Mouse (Mus musculus): Measurements from ENCODE around the gene Tstd1.

Gene Tstd1

DNA sequence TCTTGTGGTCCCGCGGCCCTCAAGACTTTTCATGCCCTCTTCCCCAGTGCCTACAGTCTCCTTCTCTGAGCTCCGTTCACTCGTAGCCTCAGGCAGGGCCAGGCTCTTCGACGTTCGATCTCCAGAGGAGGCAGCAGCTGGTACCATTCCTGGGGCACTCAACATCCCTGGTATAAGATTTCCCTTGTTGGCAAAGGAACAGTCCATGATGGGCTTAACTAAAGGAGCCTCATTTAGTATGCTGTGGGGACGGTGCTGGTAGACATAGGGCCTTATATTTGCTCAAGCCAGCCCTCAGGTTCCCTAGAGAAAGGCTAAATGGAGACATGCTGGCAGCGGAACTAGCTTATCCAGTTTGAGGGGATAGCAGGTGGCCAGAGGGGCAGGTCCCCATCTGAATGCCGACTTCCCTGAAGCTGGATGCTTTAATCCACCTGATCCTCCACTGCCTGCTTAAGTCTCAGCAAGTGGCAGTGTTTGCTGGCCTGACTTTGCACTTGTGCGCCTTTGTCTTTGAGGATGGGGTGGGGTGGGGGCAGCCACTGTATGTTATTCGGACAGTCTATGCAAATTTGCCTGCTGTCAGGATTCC, 715 bp downstream of the Tstd1 start:
- no peak for DNase-seq

DNA sequence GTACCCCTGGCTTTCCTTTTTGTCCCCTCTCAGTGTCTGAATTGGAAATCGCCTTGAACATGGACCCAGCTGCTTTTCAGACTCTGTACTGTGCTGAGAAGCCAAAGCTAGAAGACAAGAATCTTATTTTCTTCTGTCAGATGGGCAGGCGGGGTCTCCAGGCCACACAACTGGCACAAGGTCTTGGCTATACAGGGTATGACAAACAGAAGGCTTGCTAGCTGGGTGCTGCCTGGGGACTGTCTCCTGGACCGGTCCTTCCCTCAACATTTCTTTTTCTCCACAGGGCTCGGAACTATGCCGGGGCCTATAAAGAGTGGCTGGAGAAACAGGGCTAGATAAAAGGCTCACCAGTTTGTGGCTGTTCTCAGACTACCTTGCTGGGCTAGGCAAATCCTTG, 1.2 kb downstream of the Tstd1 start:
- DNase-seq = no peak

DNA sequence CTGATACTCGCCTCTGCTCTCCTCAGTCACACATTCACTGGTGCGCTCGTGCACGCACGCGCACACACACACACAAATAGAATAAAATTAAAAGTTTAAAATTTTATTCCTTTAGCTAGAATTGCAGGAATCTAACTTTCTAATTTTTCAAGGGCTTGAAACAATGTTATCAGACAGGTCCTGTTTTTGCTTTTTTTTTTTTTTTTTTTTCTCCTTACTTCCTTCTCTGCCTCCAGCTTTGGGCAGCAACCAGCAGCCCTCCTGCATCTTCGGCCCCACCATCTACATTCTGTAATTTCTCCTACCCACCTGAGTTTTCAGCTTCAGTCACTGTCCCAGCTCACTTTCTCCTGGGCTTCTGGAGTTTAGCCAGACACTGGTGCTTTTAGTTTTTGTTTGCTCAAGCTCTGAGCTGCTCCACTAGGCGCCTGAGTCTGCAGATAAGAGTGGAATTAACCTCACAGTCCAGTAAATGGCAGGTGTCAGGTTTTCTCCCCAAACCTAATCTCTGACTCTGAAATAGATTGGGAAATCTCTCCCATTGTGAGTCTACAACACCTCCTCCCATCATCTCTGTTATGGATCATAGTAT, 3.9 kb downstream of the Tstd1 start:
- no peak for DNase-seq

DNA sequence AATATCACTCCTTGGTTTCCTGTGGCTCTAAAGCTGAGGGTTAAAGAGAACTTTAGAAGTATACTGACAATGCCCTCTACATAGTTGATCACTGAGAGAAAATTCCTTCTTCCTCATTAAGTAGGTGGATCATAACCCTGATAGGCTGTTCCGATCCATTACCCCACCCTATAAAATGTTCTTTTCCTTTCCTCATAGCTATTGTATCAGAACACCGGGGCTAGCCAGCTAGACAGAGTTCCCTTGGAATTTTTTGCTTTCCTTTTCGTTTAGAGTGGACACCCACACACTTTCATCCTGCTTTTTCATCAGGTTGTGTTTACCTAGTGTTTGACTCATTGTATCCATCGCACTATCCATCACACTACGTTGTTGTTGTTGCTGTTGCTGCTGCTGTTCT, 6.0 kb downstream of the Tstd1 start:
- no peak for DNase-seq

DNA sequence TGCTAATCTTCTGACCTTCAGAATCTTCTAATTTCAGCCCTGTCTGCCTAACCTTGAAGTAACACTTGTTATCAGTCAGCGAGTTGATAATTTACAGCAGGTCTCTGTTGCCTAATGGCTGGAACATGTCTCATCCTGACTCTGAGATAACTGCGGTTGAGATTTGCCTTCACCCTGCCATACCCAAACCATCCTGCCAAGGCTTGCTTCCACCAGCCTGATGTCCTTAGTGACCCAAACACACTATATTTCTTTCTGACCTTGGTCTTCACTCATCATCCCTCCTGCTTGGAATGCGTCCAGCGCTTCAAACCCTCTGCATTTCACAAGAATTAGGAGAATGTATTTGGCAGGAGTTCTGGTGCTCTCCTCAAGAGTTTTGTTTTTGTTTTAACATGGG, 6.5 kb downstream of the Tstd1 start:
- DNase-seq = no peak

DNA sequence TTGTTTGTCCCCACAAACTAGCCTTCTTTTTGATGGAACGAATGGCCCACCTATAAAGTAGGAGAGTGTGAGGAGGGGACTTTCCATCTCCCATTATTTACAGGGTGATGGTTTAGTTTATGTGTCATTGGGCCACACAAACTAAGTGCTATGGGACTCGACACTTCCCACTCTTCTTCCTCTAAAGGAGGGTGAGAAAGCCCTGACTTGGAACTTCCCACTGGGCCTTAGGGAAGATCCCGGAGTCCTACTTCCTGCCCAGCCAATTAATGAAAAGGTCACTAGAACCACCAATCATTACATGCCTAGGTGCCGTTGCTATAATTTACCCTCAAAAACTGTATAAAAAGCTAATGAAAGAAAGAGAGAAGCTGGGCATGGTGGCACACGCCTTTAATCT, 13.5 kb downstream of the Tstd1 start:
- DNase-seq = no peak

DNA sequence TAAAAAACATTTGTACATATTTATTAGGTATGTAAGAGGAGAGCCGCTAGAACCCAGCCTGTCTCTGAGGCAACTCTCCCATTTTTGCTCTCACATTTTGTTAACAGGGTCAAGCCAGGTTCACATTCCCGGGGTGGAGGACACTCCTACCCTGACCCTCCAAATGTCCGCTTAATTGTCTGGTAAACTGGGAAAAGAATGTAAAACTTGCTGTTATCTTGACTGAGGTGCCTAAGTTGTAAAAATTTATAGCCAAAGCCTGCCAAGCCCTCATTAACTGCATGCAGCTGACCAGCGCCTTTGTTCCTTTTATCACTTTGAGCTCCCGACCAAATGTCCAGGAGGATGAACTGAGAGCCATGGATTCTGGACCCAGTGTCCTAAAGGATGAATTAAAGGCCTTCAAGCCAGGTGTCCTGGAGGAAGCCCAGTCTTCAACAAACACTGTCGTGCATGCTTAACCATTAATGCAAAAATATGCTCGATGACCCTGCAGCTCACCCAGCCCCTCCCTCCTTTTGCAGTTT, 16.7 kb downstream of the Tstd1 start:
- no peak for DNase-seq

DNA sequence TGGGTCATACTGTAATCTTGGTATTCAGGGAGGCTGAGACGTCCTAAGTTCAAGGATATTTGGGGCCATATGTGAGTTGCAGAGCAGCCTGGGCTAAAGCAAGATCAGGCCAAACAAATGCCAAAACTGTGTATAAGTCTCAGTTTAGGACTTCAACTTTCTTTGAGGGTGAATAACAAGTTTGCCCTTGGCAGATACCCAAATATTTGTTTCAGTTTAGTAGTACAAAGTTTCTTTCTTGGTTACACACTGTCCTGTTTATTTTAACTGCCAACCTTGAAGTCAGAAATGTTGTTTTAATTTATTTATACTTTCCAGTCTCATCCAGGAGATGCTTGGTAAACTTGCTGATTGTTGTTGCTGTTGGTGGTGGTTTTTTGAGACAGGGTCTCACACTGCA, 17.3 kb downstream of the Tstd1 start:
- DNase-seq = no peak

DNA sequence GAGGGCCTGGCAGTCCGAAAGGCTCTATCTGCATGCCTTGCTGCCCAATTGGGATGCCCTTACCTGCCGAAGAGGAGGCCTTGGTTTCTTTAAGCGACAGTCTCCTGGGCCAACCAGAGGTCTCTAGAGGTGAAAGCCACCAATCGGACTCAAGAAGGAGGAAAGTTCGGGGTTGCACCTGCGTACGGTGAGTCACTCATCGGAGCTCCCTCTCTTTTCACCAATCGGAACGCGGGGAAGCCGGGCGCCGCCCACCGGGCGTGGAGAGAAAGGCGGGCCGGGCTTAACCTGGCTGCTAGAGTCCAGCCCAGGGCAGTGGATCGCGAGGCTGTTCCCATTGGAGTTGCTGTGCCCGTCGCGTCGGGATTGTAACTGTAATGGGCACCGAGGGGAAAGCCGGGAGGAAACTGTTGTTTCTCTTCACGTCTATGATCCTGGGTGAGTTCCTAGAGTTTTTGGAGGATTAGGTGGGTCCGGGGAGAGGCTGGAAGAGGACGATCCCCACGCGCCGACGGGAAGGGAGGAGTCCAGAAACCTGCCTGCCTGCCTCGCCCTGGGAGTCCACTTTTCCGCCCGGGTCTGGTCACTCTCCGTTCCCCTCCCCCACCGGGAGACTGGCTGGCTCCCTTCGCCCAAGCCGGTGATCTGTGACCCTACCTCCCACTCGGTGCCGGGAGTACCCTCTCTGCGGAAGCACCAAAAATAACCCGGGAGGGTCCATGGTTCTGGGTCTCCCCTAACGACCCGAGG, 18.8 kb downstream of the Tstd1 start, which contains the start of gene F11r:
Gene F11r (plus strand): TSS at position 272 of the 750 bp plus-strand sequence.
- DNase-seq = peak; percentile 81 to 83

DNA sequence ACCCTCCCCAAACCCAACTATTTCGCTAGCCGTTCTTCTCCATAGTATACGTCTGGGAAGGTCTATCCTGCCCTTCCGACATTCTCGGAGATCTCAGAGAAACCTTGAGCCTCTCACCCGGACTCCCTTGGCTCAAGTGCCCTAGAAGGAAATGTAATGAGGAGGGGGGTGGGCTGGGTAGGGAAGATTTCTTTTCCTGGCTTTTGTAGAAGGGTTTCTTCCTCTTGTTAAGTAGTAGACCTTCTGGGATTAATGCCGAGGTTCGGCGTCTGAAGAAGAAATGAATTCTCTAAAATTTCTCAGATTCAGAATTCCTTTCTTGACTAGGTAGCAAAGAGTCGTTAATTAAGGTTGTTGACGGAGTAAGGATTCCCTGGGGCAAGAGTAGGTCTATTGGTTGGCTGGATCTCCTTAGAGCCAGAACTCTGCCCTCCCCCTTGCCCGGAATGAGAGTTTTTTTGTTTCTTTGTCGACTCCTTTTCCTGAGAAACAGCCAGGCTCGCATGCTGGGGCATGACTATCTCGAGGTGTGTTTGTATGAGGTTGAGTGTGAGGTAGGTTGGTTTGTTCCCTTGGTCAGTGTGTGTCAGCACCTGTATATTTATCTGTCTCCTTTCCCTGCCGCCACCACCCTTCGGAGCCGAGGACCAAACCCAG, 19.5 kb downstream of the Tstd1 start:
- no peak for DNase-seq

DNA sequence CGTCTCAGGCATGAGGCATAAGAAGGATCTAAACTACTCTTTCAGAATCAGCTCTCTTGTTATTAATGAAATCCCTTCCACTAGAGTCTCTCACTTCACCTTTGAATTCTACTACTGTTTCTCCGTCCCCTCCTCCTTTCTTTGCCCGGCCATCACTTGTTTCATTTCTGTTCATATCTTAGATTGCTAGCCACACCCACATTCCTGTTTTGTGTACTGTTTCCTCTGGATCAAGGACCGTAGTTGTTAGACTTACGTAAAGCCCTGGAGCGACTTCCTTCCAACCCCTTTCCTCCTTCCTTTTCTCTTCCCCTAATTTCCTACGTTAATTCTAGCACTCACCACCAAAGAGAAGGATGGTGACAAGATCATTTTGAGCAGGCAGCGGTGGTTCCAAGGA, 20.4 kb downstream of the Tstd1 start:
- DNase-seq = no peak

DNA sequence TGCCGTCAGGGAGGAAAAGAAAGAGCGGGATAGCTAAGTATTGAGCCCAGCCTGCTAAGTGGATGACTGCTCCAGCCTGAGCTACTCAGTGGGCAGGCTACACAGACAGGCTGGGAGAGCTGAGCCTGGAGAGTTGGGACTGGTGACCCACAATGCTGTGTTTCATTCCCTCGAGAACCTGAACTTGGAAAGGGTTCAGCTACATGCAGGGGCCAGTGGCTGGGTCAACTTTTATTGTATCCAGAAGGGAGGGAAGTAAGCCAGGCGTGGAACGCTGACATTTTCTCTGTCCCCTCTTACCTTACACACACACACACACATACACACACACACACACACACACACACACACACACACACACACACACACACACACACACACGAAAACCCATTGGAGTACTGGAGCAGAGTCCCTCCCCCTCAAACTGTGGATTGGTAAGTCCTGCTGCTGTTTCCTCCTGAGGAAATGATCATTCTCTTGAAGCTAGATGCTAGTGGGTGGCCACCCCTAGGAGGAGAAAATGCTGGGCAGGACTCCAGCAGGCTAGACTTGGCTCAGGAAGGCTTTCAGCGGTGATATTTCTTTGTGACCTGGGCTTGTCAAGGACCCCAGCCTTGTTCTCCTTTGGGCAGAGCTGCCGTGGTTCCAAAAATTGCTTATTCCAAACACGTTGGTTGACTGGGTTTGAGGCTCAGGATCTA, 21.5 kb downstream of the Tstd1 start:
- DNase-seq = no peak

DNA sequence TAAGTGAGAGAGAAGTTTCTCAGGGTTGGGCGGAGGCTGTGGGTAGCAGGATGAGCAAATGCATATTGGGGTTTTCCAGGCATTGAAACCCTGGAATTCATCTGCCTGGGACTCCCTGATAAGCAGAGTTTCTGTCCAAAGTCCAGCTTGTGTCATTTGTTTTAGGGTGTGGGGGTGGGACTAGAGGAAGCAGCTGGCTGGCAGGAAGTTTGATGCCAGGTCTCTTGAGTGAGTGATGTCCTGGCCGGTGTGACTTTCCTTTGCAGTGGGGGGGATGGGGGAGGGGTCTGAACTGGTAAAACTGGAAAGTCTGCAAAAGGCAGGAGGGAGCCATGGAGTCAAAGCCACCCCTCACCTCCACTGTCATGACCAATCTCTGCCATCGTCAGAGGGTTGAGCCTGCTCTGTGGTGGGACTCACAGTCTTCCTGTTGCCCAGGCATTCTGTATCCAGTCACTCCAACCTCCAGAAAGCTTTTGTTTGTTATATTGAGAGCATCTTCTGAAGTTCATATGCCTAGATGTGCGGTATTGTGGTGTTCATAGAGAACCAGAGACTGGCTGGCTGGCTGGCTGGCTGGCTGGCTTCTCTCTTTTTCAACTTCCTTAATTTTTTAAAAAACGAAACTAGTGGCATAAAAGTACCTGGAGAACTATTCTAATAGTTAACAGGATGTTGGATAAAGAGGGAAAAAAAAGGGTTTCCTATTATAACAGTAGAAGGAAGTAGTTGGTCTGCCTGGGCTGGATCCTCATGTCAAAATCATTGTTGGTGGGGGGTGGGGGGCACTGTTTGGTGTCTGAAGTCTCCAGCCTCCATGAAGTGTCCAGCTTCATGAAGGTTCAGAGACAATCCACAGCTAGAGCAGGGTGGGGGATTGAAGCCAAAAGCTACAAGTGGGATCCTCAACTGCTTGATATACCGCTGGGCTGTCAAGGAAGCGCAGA, 23.1 kb downstream of the Tstd1 start:
- no peak for DNase-seq

DNA sequence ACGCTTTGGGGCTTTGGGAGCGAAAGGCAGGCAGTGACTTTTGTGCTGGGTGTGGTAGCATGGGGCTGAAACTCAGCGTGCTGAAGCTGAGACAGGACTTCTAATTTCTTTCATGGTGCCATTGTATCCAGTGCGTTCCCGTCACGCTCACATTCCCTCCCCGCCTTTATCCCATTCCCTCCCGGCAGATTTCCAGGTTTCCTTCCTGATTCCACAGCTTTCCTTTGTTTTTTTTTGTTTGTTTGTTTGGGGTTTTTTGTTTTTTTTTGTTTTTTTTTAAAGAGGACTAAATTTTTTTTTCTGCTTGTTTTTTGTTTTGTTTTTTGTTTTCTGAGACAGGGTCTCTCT, 23.7 kb downstream of the Tstd1 start:
- no peak for DNase-seq

DNA sequence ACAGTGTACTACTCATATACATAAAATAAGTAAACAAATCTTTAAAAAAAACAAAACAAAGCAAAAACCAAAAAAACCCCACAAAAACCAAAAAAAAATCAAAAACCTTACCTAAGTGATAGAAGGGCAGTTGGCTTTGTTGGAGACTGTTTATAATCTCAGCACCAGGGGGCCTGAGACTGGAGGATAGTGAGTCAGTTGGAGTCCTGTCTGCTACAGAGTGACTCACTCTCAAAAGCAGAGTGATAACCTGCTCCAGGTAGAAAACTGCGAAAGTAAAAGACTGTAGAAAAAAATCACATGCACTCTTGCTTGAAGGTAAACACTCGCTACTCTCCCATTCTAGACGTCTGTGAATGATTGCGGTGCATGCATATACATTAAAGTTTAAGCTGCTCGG, 26.4 kb downstream of the Tstd1 start:
- no peak for DNase-seq

DNA sequence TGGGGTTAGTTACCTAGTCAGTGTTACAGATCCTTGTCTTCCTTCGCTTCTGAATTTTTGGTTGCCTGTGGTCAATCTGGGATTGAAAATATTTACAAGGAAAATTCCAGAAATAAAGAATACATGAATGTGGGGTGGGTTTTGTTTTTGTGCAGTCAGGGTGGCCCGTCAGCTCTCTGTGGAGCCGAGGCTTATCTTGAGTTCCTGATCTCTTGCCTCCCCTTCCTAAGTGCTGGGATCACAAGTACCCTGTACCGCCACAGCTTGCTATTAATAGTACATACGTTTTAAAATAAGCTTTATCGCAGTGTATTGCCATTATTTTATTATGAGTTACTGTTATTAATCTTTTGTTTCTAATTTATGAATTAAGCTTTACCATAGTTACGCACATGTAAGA, 28.2 kb downstream of the Tstd1 start:
- no peak for DNase-seq

DNA sequence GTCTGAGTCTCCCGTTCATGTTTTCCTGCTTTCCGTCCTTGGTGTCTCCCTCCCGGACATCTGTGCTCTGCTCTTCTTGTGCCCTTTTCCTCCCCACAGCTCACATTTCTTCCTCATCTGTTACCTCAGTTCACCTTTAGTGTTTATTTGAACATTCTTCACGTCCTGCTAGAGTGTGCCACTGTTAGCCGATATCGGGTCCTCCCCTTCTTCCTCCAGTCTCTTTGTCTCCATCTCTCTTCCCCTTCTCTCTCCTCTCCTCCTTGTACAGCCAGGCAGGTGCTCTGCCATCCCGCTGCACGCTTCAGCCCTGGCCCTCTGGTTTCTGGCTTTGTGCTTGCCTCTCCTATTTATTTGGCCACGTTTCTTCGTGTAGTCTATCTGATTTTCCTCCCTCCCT, 29.0 kb downstream of the Tstd1 start:
- DNase-seq = no peak

DNA sequence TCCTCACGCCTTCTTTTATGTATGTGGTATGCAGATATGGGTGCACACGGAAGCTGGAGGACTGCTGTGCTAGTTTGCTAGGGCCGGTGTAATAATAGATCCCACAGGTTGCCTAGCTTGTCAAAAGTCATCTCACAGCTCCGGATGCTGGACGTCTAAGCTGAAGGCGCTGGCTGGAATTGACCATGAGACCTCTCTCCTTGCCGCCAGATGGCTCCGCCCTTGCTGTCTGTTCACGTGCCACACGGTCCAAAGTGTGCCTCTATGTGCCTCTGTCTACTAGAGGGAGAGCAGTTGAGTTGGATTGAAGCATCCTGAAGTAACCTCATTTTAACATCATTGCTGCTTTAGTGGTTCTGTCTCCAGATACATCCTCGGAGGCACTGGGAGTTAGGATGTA, 31.4 kb downstream of the Tstd1 start:
- no peak for DNase-seq

DNA sequence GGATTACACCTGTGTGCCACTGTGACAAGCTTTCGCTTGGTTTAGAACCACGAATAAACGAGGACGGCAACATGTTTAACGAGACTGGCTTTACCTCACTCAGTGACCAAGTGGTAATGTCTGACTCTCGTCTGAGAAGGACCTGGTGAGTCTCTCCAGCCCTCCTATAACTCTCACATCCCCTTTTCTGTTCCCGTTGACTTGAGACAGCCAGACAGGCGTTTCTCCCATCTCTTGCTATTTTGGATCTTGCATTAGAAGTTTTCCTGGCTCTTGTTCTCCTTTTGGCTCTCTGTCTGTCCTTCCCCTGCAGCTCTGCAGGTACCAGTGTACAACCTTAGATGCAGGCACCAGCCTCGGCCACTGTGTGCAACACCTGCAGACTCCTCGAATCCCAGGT, 32.3 kb downstream of the Tstd1 start:
- DNase-seq = no peak

DNA sequence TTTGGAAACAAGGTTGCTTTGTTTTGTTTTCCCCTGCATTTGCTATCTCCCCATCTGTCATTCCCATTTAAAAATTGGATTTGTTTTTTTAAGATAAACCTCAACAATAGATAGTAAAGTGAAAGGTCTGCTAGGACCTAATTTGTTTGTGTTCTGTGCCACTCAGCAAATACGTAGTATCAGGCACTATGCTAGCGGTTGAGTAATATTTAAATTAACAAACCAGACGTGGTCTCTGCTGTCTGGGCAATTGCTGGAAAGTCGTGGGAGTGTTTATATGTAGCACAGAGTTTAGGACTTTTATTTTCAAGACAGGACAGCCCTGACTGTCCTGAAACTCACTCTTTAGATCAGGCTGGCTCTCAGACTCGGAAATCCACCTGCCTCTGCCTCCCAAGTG, 33.9 kb downstream of the Tstd1 start:
- DNase-seq = no peak

DNA sequence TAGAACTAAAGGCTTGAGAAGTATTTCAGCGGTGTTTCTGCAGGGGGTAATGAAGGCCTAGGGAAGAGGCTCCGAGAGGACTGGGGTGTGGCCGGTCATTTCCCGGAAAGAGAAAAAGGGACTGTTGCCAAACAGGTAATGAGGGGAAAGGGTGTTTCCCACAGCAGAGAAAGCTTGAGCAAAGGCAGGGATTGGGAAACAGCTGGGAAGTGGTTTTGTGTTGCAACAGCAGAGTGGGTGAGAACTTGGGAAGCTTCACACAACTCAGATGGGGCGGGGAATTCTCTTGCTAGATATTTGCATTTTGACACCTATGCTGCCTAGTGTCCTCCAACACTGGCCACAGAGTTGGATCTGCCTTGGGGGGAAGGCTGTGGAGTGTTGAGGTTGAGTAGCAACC, 34.3 kb downstream of the Tstd1 start:
- no peak for DNase-seq

DNA sequence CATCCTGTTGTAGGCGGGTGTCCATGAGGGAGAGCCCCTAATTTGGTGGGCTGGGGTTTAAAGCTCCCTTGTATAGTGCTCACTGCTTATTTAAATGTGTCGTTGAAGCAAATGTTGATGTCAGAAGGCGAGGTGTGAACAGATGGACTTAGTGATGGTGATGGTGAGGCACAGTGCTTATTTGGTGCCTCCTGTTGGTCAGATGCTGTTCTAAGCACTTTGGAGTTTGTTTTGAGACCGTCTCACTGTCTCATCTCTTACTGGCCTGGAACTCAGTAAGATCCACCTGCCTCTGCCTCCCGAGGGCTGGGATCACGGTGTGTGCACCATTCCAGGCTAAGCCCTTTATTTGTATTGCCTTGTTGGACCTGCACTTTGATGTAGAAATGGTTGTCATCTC, 36.3 kb downstream of the Tstd1 start:
- no peak for DNase-seq

Data from cerebellum, postnatal 36 days (tissue).